Mouse (Mus musculus): Measurements from ENCODE around the gene Zbtb25. TPM values are rescaled to one million over a fixed set of nuclear protein-coding genes. Genes with fewer than 3 reads are reported as not detected.

Gene Zbtb25
- polyA plus RNA-seq, 1 experiment from 2014 or later, result 27.0 TPM

GRCm38 (mm10) chr12:76377059-76377458 lies 7.7 kb upstream of the Zbtb25 start:
- DNase-seq (ENCODE audit: low spot score), result no peak

DNA sequence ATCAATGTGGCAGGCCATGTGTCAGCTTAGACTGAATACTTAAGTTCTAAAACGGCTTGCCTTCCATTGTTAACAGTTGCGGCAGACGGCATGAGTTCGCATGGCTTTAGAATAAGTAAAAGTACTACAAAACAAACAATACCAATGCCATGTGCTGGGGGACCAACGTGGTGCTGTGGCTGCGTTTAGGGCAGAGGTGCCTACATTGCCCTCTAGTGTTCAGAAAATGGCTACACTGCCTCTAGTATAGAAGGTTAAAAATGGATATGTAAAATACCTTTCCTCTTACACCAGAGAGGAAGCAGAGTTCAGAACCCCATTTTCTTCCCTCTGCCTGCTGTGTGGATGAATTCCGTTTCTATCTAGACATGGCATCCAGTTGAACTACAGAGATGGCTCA lies 7.2 kb upstream of the Zbtb25 start:
- DNase-seq (ENCODE audit: low spot score), result peak; percentile 76

- no peak for DNase-seq (ENCODE audit: low spot score)
Measured at GRCm38 (mm10) chr12:76375506-76375905, 6.1 kb upstream of the Zbtb25 start.

GRCm38 (mm10) chr12:76374911-76375310 lies 5.5 kb upstream of the Zbtb25 start:
- no peak for DNase-seq (ENCODE audit: low spot score)

DNA sequence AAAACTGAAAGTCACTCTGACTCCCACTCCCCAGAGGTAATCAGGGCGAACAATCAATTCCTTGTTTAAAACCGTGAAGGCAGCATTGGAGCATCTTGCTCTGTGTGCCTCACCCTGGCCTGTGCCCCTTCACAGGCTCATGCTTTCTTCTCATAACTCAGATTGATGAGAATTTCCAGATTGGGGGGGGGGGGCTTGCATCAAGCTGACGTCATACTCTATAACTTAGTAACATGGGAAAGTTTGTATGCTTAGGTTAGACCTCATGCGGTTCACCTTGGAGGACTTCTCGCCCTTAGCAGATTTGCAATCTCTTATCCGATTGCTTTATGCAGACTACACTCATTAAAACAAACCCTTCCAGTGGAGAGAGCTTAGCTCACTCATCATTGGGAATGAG lies 4.6 kb upstream of the Zbtb25 start:
- DNase-seq (ENCODE audit: low spot score), result no peak

- peak; percentile 52 for DNase-seq (ENCODE audit: low spot score)
Measured at GRCm38 (mm10) chr12:76372881-76373818, 3.7 kb upstream of the Zbtb25 start.

DNA sequence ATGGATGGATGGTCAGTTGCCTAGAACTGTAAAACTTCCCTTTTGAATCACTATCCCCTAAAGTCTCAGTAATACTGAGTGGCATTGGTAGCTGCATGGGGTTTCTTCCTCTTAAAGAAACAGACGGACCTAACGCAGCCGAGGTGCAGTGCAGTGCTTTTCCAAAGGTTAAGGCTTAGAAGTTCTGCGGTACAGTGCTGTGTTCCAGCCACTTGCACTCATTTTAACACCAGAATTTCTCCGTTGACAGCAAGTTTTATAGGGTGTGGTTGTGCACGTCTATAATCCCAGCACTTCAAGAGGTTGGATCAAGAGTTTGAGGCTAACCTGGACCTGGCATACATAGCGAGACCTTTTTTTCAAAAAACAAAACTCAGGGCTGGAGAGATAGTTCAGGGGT lies 2.6 kb upstream of the Zbtb25 start:
- DNase-seq (ENCODE audit: low spot score), result peak; percentile 16

- peak; percentile 78 for DNase-seq (ENCODE audit: low spot score)
Measured at GRCm38 (mm10) chr12:76370831-76371571, 1.6 kb upstream of the Zbtb25 start.

GRCm38 (mm10) chr12:76369978-76370830 lies 802 bp upstream of the Zbtb25 start, which contains the start of gene Zbtb1:
Zbtb1 (plus strand) TSS chr12:76370266.
- DNase-seq (ENCODE audit: low spot score), result peak; percentile 81

DNA sequence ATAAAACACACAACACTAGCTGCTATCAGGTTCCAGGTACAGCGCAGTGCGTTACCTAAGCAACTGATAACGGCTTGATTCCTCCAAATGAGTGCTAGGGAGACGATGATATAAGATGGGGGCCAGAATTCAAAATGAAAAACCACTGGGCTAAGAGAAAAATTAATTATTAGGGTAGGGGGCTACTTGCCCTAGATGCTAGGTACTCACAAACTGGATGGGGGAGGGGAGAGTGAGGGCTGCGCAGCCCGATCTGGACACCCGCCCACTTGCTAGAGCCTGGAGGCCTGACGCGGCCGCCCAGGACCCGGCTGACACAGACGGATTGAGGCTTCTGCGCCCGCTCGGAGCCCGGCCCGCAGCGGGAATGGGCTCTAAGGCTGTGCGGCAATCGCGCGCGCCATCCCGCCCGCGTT lies 604 bp downstream of the Zbtb25 start:
- DNase-seq (ENCODE audit: low spot score), result peak; percentile 45

GRCm38 (mm10) chr12:76368201-76368789 lies 1.1 kb downstream of the Zbtb25 start:
- peak; percentile 13 for DNase-seq (ENCODE audit: low spot score)

- peak; percentile 77 for DNase-seq (ENCODE audit: low spot score)
Measured at GRCm38 (mm10) chr12:76367096-76367995, 2.1 kb downstream of the Zbtb25 start.

GRCm38 (mm10) chr12:76366276-76366675 lies 3.1 kb downstream of the Zbtb25 start:
- DNase-seq (ENCODE audit: low spot score), result peak; percentile 17

DNA sequence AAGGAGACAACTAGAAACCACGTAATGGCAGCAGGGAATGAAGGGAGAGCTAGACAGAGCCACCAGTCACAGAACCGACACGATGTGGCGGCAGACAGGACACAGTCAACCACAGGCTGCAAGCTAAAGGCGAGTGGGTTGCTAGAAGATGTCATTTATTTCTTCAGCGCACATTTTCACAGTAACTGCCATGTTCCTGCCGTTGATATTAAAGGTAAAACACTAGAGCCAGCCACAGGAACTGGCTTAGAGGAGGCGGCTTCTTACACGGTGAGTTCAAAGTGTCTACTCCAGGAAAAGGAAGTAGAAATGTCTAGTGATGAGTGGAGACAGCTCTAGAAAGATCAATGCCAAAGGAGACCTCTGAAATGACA lies 7.1 kb downstream of the Zbtb25 start:
- peak; percentile 75 for DNase-seq (ENCODE audit: low spot score)

GRCm38 (mm10) chr12:76361405-76362302 lies 7.7 kb downstream of the Zbtb25 start:
- peak; percentile 60 for DNase-seq (ENCODE audit: low spot score)

- DNase-seq (ENCODE audit: low spot score), result no peak
Measured at GRCm38 (mm10) chr12:76360868-76361267, 8.5 kb downstream of the Zbtb25 start.

DNA sequence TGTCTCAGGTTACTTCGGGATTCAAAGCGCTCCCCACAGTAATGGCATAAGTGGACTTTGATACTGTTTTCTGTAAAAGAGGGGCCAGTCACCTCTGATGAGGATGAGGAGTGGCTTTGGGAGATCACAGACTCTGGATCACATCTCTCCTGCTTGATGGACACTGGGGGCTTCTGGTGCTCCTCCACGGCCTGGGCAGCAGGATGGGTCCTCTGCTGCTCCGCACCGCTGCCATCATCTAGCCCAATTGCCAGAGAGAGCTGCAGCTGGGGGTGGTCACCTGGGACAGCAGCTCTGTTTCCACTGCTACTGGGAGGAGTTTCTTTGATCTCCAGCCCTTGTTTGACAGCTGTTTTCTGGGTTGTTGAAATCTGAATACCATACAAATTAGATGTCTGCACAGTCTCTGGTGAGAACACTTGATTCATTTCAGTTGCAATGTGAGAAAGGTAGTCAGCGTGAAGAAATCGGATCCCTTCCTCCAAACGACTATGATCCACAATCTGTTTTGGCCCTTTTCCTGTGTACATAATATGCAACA lies 19.7 kb downstream of the Zbtb25 start:
- peak; percentile 9 for DNase-seq (ENCODE audit: low spot score)

- DNase-seq (ENCODE audit: low spot score), result peak; percentile 82
Measured at GRCm38 (mm10) chr12:76345759-76346455, 23.5 kb downstream of the Zbtb25 start.
